Mouse (Mus musculus) thymus, adult 2 months (tissue): ENCODE data around the gene Gm5862. TPM values are rescaled to one million over a fixed set of nuclear protein-coding genes. Genes with fewer than 3 reads are reported as not detected.
"Not testable (repeated sequence)": the region's sequence is repeated elsewhere in the genome, so short reads cannot be mapped to it uniquely, and the experiment has no call there.

ENCODE experiments used
- DNase-seq: peaks from one replicate; pipeline ENCODE4 v3.0.0; 2021
- H3K27ac ChIP-seq: fragments of 200-500 bp; 2 replicates; pipeline ENCODE4 v1.5.1; 2012; ENCODE audit warnings: low read length, control low read depth; ENCODE audit not compliant: control insufficient read depth, insufficient read depth
- H3K27me3 ChIP-seq: fragments of 200-500 bp; 2 replicates; pipeline ENCODE4 v1.6.1; 2012; ENCODE audit warnings: mild to moderate bottlenecking, low read length, moderate library complexity, mixed read lengths; ENCODE audit not compliant: control insufficient read depth, insufficient read depth
- H3K36me3 ChIP-seq: fragments of 200-500 bp; 2 replicates; pipeline ENCODE4 v1.6.1; 2012; ENCODE audit warnings: mild to moderate bottlenecking, low read length, moderate library complexity; ENCODE audit not compliant: control insufficient read depth, insufficient read depth
- H3K4me1 ChIP-seq: fragments of 200-500 bp; replicated peaks from 2 replicates; pipeline ENCODE4 v1.6.1; 2012; ENCODE audit warnings: low read length; ENCODE audit not compliant: control insufficient read depth, insufficient read depth
- H3K4me3 ChIP-seq: fragments of 200-500 bp; 2 replicates; pipeline ENCODE4 v1.5.1; 2012; ENCODE audit warnings: mild to moderate bottlenecking, low read length, control low read depth, moderate library complexity; ENCODE audit not compliant: control insufficient read depth, insufficient read depth
- CTCF ChIP-seq: fragments of 200-500 bp; IDR thresholded peaks from 2 replicates; pipeline ENCODE4 v1.5.1; 2012; ENCODE audit warnings: mild to moderate bottlenecking, control low read depth, low read length, moderate library complexity, borderline replicate concordance; ENCODE audit not compliant: control insufficient read depth, poor library complexity, insufficient read depth; ENCODE audit errors: extremely low read depth
- POLR2A ChIP-seq: fragments of 200-500 bp; IDR thresholded peaks from 2 replicates; pipeline ENCODE4 v1.6.1; 2012; ENCODE audit warnings: mild to moderate bottlenecking, low read length, control low read depth, moderate library complexity; ENCODE audit not compliant: control insufficient read depth, poor library complexity, insufficient read depth; ENCODE audit errors: extremely low read depth
- WGBS: fragments of 180-500 bp; shearing (Covaris S2); methylation state at CpG from one replicate; pipeline ENCODE4 v1.1.7; 2018; 5-methylcytosine and 5-hydroxymethylcytosine counted together
- polyA plus RNA-seq: library from polyadenylated mRNA; depleted of rRNA; stranded (reverse); fragments of >200 nt; gene quantifications from 2 replicates; pipeline ENCODE4 v1.2.3, GENCODE M21; 2012; rRNA removed

Gm5862 gene
- polyA plus RNA-seq: not detected in 2 replicates

- WGBS: no CpG with 5 or more reads among the region's 3 CpGs
- DNase-seq: not testable (repeated sequence)
These were observed at the start of gene Gm5862 for GRCm38 (mm10) chr5:26022816-26023215. Gene Gm5862 (minus strand): TSS chr5:26022916.

GRCm38 (mm10) chr5:26070716-26071115 is 48.0 kb upstream of the Gm5862 start:
- Histone ChIP-seq H3K27me3 (no peaks in the 10 kb centered on the region), H3K4me3 (no peak overlapping the region), H3K27ac (no peak overlapping the region), H3K36me3 (no peaks in the 10 kb centered on the region), H3K4me1 (no peaks in the 10 kb centered on the region)
- DNase-seq: no peak
- TF ChIP-seq CTCF: no peak
- TF ChIP-seq POLR2A: no peak
- 90% methylated on average over 24 of the region's 24 CpGs for WGBS

More at GRCm38 (mm10) chr5:26022816-26023215, at the start of gene Gm5862:
- H3K4me1 ChIP-seq, H3K27me3 ChIP-seq, H3K36me3 ChIP-seq, H3K4me3 ChIP-seq, H3K27ac ChIP-seq: not testable (repeated sequence)

- H3K27me3 ChIP-seq, H3K27ac ChIP-seq, H3K4me1 ChIP-seq, H3K36me3 ChIP-seq, DNase-seq, H3K4me3 ChIP-seq: not testable (repeated sequence)
- WGBS: no CpG with 5 or more reads among the region's 2 CpGs
These were observed 35.8 kb upstream of the Gm5862 start, which contains the start of gene Gm7347 for GRCm38 (mm10) chr5:26058481-26058880. Gene Gm7347 (minus strand): TSS chr5:26058581.

GRCm38 (mm10) chr5:26039458-26039857 is 16.7 kb upstream of the Gm5862 start, which contains the start of gene Speer4a:
Gene Speer4a (minus strand): TSS chr5:26039558.
- not testable (repeated sequence) for DNase-seq, H3K4me1 ChIP-seq, H3K27ac ChIP-seq, H3K27me3 ChIP-seq, H3K36me3 ChIP-seq, H3K4me3 ChIP-seq
- 71% methylated on average over 2 of the region's 2 CpGs for WGBS

GRCm38 (mm10) chr5:26007697-26008096 is 15.0 kb downstream of the Gm5862 start:
- H3K27ac ChIP-seq, H3K36me3 ChIP-seq, H3K4me1 ChIP-seq, DNase-seq, H3K4me3 ChIP-seq, H3K27me3 ChIP-seq: not testable (repeated sequence)
- 64% methylated on average over 7 of the region's 7 CpGs for WGBS

- H3K27me3 ChIP-seq, H3K4me3 ChIP-seq, DNase-seq, H3K36me3 ChIP-seq, H3K27ac ChIP-seq, H3K4me1 ChIP-seq: not testable (repeated sequence)
- WGBS: 24% methylated on average over 45 of the region's 45 CpGs
These were observed 15.6 kb downstream of the Gm5862 start for GRCm38 (mm10) chr5:26006937-26007695.

GRCm38 (mm10) chr5:26004698-26005097 is 18.0 kb downstream of the Gm5862 start, which contains the start of gene Gm1979:
Gene Gm1979 (minus strand): TSS chr5:26004798.
- not testable (repeated sequence) for H3K27me3 ChIP-seq, H3K4me1 ChIP-seq, H3K36me3 ChIP-seq, H3K27ac ChIP-seq, DNase-seq, H3K4me3 ChIP-seq
- 84% methylated on average over 1 of the region's 2 CpGs for WGBS

GRCm38 (mm10) chr5:25988550-25988949 is 34.2 kb downstream of the Gm5862 start, which contains the start of gene Gm21698:
Gene Gm21698 (minus strand): TSS chr5:25988650.
- not testable (repeated sequence) for DNase-seq, H3K4me3 ChIP-seq, H3K36me3 ChIP-seq, H3K27ac ChIP-seq, H3K27me3 ChIP-seq, H3K4me1 ChIP-seq
- no CpG with 5 or more reads among the region's 3 CpGs for WGBS

- not testable (repeated sequence) for H3K4me1 ChIP-seq, DNase-seq, H3K4me3 ChIP-seq, H3K36me3 ChIP-seq, H3K27ac ChIP-seq, H3K27me3 ChIP-seq
- WGBS: no CpG with 5 or more reads among the region's 2 CpGs
These were observed 50.2 kb downstream of the Gm5862 start, which contains the start of gene Gm21680 for GRCm38 (mm10) chr5:25972563-25972962. Gene Gm21680 (minus strand): TSS chr5:25972663.
